Mouse (Mus musculus) gastrocnemius, postnatal 14 days (tissue): ENCODE results near the gene Ankrd10. TPM values are rescaled to one million over a fixed set of nuclear protein-coding genes. Genes with fewer than 3 reads are reported as not detected.
"Not testable (repeated sequence)": the region's sequence is repeated elsewhere in the genome, so short reads cannot be mapped to it uniquely, and the experiment has no call there.

Experiments
- DNase-seq: peaks from one replicate; pipeline ENCODE4 v3.0.0; 2021; ENCODE audit warnings: mixed read lengths
- intact Hi-C: fragments of 180-260 bp; cut with DNase I; formaldehyde crosslinking; loops from one replicate; pipeline ENCODE4 v1.15.1; 2025; ENCODE audit warnings: low total_unique reads
- long read RNA-seq, 2 experiments: library from polyadenylated mRNA; stranded (forward); transcript quantifications; one replicate each; pipeline ENCODE4 v2.0.0; 2021
- total RNA-seq, 2 experiments: library from RNA; stranded (reverse); gene quantifications; 2 replicates each; pipeline ENCODE4 v1.2.3; 2021

Gene Ankrd10
- total RNA-seq: 10 to 100 TPM; 24.4 to 25.2 TPM
- long read RNA-seq, experiment 1, full-length matches to known transcripts: 9 of 21 reads
- long read RNA-seq, experiment 1, partial matches to known transcripts: 4 of 21 reads
- long read RNA-seq, experiment 1, other reads (novel, unspliced or antisense): 8 of 21 reads
- long read RNA-seq, experiment 2, full-length matches to known transcripts: 18 of 32 reads
- long read RNA-seq, experiment 2, partial matches to known transcripts: 5 of 32 reads
- long read RNA-seq, experiment 2, other reads (novel, unspliced or antisense): 9 of 32 reads

DNA sequence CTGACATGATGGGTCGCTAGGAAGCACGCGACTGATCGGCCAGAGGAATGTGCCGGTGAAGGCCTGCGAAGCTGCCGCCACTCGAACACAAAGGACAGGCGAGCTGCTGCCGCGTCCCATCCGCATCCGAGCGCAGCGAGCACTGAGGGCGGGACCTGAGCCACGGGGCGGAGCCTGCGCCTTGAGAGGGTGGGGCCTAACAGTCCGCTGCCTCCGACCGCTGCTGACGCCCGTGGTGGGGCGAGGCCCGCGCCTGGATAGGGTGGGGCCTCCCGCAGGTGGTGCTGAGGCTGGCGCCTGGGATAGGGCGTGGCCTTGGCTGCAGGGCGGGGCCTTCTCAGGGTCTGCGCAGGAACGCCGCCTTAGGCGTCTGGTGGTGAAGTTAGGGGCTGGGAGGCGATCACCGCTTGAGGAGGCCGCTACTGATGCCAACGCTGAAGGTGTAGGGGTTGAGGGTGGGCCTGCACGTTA, at the start of gene Ankrd10:
Ankrd10 (minus strand) TSS at position 147 of the 471 bp plus-strand sequence.
- peak; percentile 97 for DNase-seq
- intact Hi-C loops: no loop called here

GRCm38 (mm10) chr8:11684558-11684957, 49.0 kb upstream of the Ankrd10 start:
- intact Hi-C loops: no loop called here
- no peak for DNase-seq

GRCm38 (mm10) chr8:11668308-11668707, 32.8 kb upstream of the Ankrd10 start:
- intact Hi-C loops: no loop called here
- DNase-seq: no peak

DNA sequence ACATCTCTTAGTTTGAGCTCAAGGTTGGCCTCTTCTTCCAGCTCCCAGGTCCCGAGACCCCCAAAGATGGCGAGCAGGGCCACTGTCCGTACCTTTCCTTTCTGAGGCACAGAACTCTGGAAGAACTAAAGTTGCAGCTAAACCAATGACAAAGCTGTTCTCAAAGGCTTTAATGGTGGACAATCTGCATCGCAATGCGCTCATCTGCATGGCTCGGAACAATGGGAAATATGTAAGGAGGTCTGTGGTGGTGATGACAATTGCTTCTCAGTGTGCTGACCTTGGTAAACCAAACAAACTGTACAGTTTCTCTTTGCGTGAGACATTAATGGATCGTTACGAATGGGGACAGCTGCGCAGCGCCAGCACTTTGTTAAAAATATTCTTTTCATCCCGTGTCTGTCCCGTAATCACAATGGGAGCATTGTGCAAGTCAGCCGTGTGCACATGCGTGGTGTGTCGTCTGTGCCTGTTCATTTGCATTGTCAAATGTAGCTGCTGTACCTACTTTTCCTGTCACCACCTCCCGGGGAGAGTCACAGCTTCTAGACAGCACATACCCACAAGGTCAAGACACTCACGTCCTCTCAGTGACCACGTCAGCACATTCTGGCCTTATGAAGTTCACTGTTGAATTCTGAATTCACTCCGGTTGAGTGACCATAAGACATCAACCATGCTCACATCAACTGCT, 30.6 kb upstream of the Ankrd10 start:
- intact Hi-C loops, DNase-seq: not testable (repeated sequence)

- intact Hi-C loops: no loop called here
- DNase-seq: no peak
These were observed 26.4 kb upstream of the Ankrd10 start for GRCm38 (mm10) chr8:11661969-11662368.

DNA sequence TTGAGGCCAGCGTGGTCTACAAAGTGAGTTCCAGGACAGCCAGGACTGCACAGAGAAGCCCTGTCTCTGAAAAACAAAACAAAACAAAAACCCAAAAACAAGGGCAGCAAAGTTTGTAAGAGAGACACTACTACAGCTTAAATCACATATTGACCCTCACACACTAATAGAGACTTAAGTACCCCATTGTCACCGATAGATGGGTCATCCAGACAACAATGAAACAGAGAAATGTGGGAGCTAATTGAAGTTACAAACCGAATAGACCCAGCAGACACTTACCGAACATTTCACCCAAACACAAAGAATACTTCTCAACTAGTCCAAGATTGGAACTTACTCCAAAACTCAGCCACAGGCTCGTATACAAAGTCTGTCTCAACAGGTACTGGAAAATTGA, 14.5 kb upstream of the Ankrd10 start:
- intact Hi-C loops: no loop called here
- DNase-seq: no peak

DNA sequence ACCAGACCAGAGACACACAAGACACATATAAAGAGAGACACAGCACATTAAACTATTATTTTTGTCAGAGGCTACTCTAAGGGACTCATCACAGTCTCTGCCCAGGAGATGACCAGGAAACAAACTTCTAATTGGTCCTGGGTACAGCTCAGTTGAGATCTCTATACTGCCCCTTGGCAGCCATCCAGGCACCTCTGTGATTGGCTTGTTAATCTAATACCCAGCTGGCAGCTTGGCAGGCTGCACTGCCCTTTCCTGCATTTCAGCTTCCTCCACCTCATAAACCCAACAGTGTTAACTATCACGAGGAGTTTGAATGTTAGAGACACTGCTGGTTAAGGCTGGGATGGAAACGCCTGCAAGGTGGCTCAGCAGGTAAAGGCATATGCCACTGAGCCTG, 7.6 kb upstream of the Ankrd10 start:
- intact Hi-C loops: no loop called here
- no peak for DNase-seq

- DNase-seq: no peak
- intact Hi-C loops: no loop called here
These were observed 5.0 kb upstream of the Ankrd10 start for GRCm38 (mm10) chr8:11640606-11641005.

DNA sequence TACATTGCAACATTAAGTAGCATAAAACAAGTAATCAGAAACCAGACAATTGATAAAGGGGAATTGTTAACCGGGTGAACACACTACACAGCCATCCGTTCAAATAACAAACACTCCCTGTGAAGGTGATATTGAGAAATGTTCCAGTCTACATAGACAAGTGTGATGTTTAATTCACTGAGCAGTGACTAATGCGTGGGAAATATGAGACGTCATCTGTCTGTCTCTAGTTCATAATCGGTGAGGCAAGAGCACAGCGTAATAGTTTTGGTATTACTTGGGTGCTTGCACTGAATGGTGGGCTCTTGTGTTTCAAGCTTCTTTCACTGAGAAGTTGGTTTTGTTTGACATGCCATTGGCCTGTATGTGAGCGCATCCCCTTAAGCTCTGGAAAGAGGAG, 2.0 kb upstream of the Ankrd10 start:
- intact Hi-C loops: no loop called here
- DNase-seq: no peak

- intact Hi-C loops: no loop called here
- peak; percentile 89 for DNase-seq
These were observed 934 bp upstream of the Ankrd10 start for GRCm38 (mm10) chr8:11636324-11637057.

DNA sequence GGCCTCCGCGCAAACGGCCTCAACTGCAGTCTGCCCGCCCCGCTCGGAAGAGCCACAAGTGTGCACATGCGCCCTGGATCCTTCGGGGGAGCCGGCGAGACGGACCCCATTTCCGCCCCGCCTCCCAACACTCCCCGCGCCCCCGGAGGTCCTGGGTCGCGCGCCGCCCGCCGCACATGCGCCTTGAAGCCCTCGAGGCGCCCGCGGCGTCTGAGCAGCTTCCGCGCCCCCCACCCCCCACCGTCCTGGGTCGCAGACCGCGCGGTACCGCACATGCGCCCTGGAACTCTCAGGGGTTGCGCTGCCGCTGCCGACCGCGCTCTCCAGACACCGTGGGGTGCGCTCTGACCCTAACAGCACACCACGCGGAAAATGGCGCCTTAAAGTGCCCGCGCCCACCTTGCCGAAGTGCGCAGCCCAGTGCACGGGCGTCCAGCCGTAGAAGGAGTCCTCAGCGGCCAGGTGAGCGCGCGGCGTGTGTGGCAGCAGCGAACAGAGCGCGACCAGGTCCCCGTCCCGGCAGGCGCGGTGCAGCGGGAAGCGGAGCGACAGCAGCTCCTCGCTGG, 462 bp downstream of the Ankrd10 start:
- peak; percentile 91 for DNase-seq
- intact Hi-C loops: no loop called here

DNA sequence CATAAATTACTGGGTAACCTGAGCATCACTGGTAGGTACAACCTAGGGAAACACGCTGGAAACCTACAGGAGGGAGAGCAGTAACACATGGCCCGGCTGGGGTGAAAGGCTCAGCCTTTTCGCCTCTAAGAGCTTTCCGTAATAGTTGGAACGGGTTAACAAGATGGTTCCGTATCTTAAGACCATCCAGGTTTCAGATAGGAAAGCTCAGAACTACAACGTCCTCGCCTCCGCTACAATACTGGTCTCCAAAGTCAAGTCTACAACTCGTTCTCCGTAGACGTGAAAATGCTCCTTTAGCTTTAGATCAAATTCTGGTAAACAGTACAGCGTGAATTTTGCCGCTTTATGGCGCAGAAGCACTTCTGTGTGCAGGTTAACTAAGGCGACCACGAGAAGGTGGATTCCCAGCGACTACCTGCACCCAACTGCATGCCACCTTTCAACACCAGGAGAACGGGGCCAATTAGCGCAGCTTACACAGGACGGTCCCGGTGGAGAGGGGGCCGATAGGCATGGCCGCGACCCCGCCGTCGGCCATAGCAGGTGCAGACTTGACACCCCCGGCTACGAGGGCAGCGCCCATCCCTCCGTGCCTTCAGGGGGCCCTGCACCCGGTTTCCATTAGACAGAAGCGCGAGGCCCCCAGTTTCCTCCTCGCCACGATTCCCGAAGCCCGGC, 1.1 kb downstream of the Ankrd10 start:
- intact Hi-C loops: loop anchor here (5.0 kb wide), 1 partner anchor 68 kb away; the partner anchor contains the start of gene 1700016D06Rik
- no peak for DNase-seq

- DNase-seq: no peak
- intact Hi-C loops: loop anchor here (5.0 kb wide), 1 partner anchor 69 kb away; the partner anchor contains the start of gene 1700016D06Rik
These were observed 2.1 kb downstream of the Ankrd10 start for GRCm38 (mm10) chr8:11633414-11633813.

- peak; percentile 54 for DNase-seq
- intact Hi-C loops: loop anchor here (5.0 kb wide), 1 partner anchor 70 kb away; the partner anchor contains the start of gene 1700016D06Rik
These were observed 3.2 kb downstream of the Ankrd10 start for GRCm38 (mm10) chr8:11632406-11632805.

DNA sequence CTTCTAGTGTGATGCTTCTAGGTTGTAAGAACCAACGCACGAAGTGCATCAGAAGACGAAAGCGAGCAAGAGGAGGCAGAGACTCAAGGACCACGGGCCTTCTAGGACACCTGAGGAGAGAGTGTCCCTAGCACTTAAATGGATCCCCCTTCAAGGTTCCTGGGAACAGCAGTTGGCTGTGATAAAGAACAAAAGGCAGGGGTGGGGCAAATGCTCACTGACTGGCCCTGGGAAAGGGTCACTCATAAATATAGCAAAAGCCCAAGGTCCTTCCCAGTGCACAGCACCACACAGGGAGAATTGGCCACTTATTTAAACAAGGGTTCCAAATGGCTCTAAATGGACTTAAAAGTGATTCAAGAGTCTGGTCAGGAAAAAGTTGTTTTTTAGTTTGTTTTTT, 6.4 kb downstream of the Ankrd10 start:
- intact Hi-C loops: no loop called here

GRCm38 (mm10) chr8:11628506-11629132, 6.9 kb downstream of the Ankrd10 start:
- peak; percentile 70 for DNase-seq
- intact Hi-C loops: no loop called here

More for the DNA sequence above, 6.4 kb downstream of the Ankrd10 start:
- no peak for DNase-seq

DNA sequence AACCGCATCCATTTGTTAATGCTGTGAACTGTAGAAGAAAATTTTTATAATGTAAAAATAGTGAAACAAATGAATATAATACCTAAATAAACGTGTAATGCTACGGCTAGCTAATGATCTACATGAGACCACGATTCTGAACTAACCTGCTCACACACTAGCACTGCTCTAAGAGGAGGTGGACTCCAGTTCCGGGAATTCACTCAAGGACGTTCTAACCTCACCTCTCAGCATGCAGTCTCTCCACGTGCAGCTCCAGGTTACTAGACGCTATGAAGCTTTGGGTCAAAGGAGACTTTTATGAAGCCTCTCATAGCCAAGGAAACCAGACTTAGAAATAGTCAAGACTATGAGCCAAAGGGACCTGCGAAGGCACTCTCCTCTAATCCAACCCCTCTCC, 7.8 kb downstream of the Ankrd10 start:
- no peak for DNase-seq
- intact Hi-C loops: no loop called here

GRCm38 (mm10) chr8:11625084-11625483, 10.5 kb downstream of the Ankrd10 start:
- intact Hi-C loops: no loop called here
- no peak for DNase-seq

- intact Hi-C loops: no loop called here
These were observed 16.5 kb downstream of the Ankrd10 start for GRCm38 (mm10) chr8:11619091-11619490.

More at GRCm38 (mm10) chr8:11619091-11619490, 16.5 kb downstream of the Ankrd10 start:
- DNase-seq: no peak
